Mouse (Mus musculus) kidney, embryonic 16.5 days (tissue): ENCODE results near the gene Vps13c. TPM values are rescaled to one million over a fixed set of nuclear protein-coding genes. Genes with fewer than 3 reads are reported as not detected.

Experiments
- ATAC-seq: fragments of 200-750 bp; cut with Nextera tagmentation; 2 replicates; pipeline ENCODE4 v1.8.0; 2017; ENCODE audit warnings: moderate TSS enrichment; ENCODE audit not compliant: low FRiP score, low TSS enrichment
- H3K27ac ChIP-seq: fragments of 300-500 bp; sonication (generic); 2 replicates; pipeline ENCODE4 v1.5.1; 2014; ENCODE audit warnings: low read length
- H3K27me3 ChIP-seq: fragments of 300-500 bp; sonication (generic); 2 replicates; pipeline ENCODE4 v1.6.1; 2014; ENCODE audit warnings: low read length, control low read depth, mixed read lengths; ENCODE audit not compliant: insufficient read depth
- H3K36me3 ChIP-seq: fragments of 300-500 bp; sonication (generic); 2 replicates; pipeline ENCODE4 v1.6.1; 2014; ENCODE audit warnings: low read length, control low read depth, mixed read lengths; ENCODE audit not compliant: insufficient read depth
- H3K4me1 ChIP-seq: fragments of 300-500 bp; sonication (generic); 2 replicates; pipeline ENCODE4 v1.6.1; 2014; ENCODE audit warnings: low read length, control low read depth, mixed read lengths; ENCODE audit not compliant: insufficient read depth
- H3K4me2 ChIP-seq: fragments of 300-500 bp; sonication (generic); replicated peaks from 2 replicates; pipeline ENCODE4 v1.6.1; 2014; ENCODE audit warnings: low read depth, low read length
- H3K4me3 ChIP-seq: fragments of 300-500 bp; sonication (generic); 2 replicates; pipeline ENCODE4 v1.5.1; 2014; ENCODE audit warnings: mild to moderate bottlenecking, low read length
- H3K9ac ChIP-seq: fragments of 300-500 bp; sonication (generic); replicated peaks from 2 replicates; pipeline ENCODE4 v1.6.1; 2014; ENCODE audit warnings: low read length
- H3K9me3 ChIP-seq: fragments of 300-500 bp; sonication (generic); 2 replicates; pipeline ENCODE4 v1.6.1; 2016; ENCODE audit warnings: low read length, control low read depth
- whole genome bisulfite sequencing: fragments of 180-500 bp; shearing (Covaris S2); extraction: QIAGEN DNeasy Blood & Tissue Kit; methylation state at CpG from one replicate; pipeline ENCODE4 v1.1.7; 2014; 5-methylcytosine and 5-hydroxymethylcytosine counted together
- polyA plus RNA-seq: library from polyadenylated mRNA; unstranded; fragments of >200 nt; fragmentation: Nextera tagmentation; extraction: Ambion mirVana; gene quantifications from 2 replicates; pipeline ENCODE4 v1.2.1, GENCODE M21; 2015

Gene Vps13c
- polyA plus RNA-seq, 1 experiment from 2014 or later = 3.2 TPM

DNA sequence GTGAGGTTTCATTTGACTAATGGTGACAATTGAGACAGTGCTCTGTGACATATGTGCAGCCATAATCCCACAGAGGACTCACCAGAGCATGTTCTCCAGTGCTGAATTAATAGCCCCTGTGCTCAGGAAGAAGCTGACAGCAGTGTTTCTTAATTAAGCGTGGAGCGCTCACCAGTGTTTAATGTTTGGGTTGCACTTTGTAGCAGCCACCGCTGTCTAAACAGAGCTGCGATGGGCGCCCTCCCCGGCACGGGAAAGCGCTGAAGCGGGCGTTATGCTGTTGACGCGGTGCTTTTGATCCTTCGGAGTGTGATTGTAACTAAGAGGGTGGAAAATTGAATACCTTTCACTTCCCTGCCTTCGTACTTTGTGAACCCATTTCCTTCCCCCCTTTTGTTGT lies 125.7 kb downstream of the Vps13c start:
- 12% methylated on average over 14 of the region's 14 CpGs for whole genome bisulfite sequencing
- no peaks in the 10 kb centered on the region; the same call in 1 of the 2 replicates for H3K9me3 ChIP-seq
- no peak overlapping the region for H3K9ac ChIP-seq
- no peak overlapping the region for H3K4me2 ChIP-seq
- H3K36me3 ChIP-seq = peaks cover 5% of the 10 kb centered on the region
- ATAC-seq = peak; percentile 35; the same call in 1 of the 2 replicates
- H3K27ac ChIP-seq = no peak overlapping the region
- no peaks in the 10 kb centered on the region for H3K4me1 ChIP-seq
- H3K27me3 ChIP-seq = no peaks in the 10 kb centered on the region
- H3K4me3 ChIP-seq = no peak overlapping the region

DNA sequence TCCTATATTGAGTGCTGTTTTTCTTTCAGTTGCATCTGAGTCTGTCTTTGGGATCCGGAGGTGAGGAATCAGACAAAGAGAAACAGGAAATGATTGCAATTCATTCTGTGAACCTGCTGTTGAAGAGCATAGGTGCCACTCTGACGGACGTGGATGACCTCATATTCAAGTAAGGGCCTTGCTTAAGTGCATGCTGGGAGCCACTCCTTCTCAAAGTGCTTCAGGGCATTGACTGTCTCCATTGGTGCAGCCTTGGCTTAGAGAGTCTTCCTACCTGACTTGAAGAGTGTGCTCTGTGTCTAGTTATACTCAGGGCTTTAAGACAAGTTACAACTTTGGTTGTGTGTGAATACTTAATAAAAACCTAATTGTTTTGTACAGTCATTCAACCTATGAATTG lies 126.8 kb downstream of the Vps13c start:
- Histone ChIP-seq H3K27ac (no peak overlapping the region), H3K4me3 (no peak overlapping the region), H3K4me2 (no peak overlapping the region), H3K9ac (no peak overlapping the region), H3K27me3 (no peaks in the 10 kb centered on the region), H3K36me3 (peaks cover 3% of the 10 kb centered on the region), H3K9me3 (no peaks in the 10 kb centered on the region; the same call in 1 of the 2 replicates), H3K4me1 (no peaks in the 10 kb centered on the region)
- ATAC-seq = no peak
- WGBS = 80% methylated on average over 3 of the region's 3 CpGs

DNA sequence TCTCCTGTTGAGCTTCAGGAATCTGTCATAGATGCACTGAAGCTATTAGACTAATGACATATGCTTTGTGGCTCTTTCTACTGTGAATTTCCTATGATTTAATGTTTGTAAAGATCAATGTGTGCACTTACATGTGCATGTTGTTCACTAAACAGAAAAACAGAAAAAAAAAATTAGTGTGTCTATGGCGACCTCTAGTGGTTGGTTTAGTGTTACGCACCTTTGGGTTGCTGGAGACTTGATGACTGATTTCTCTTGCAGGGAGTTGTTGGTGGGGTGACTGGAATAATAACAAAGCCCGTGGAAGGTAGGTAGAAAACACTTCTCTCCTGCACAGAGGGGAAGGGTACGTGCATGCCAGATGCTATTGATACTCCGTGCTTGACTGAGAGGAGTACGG lies 133.3 kb downstream of the Vps13c start:
- no peaks in the 10 kb centered on the region for H3K9me3 ChIP-seq
- no peak for ATAC-seq
- WGBS = 38% methylated on average over 6 of the region's 6 CpGs

DNA sequence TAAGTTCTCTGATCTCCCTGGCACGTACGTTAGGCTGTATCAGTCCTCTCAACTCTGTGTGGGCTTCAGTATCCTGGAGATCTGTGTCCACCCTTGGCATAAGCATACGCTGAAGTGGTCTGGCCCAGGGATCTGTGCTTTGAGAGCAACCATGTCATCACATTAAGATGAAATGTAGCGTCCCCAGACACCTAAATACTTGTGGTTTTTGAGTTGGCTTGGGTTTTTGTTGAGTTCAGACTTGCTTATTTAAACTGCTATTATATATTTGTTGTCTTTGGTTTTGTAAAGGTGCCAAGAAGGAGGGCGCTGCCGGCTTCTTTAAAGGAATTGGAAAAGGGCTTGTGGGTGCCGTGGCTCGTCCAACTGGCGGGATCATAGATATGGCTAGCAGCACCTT lies 135.3 kb downstream of the Vps13c start:
- H3K9me3 ChIP-seq = no peaks in the 10 kb centered on the region
- H3K36me3 ChIP-seq = 0 out of 2 replicates have a peak, but pooled peaks cover 10% of the 10 kb centered on the region
- H3K27ac ChIP-seq = no peak overlapping the region
- no peak overlapping the region for H3K4me2 ChIP-seq
- no peak overlapping the region for H3K4me3 ChIP-seq
- whole genome bisulfite sequencing = 91% methylated on average over 9 of the region's 9 CpGs
- no peaks in the 10 kb centered on the region for H3K4me1 ChIP-seq
- no peak for ATAC-seq
- no peak overlapping the region for H3K9ac ChIP-seq
- H3K27me3 ChIP-seq = no peaks in the 10 kb centered on the region

More for the DNA sequence above, 133.3 kb downstream of the Vps13c start:
- H3K27me3 ChIP-seq = no peaks in the 10 kb centered on the region
- no peak overlapping the region for H3K27ac ChIP-seq
- H3K36me3 ChIP-seq = 0 out of 2 replicates have a peak, but pooled peaks cover 10% of the 10 kb centered on the region
- no peaks in the 10 kb centered on the region for H3K4me1 ChIP-seq
- no peak overlapping the region for H3K4me2 ChIP-seq
- H3K9ac ChIP-seq = no peak overlapping the region
- H3K4me3 ChIP-seq = no peak overlapping the region

DNA sequence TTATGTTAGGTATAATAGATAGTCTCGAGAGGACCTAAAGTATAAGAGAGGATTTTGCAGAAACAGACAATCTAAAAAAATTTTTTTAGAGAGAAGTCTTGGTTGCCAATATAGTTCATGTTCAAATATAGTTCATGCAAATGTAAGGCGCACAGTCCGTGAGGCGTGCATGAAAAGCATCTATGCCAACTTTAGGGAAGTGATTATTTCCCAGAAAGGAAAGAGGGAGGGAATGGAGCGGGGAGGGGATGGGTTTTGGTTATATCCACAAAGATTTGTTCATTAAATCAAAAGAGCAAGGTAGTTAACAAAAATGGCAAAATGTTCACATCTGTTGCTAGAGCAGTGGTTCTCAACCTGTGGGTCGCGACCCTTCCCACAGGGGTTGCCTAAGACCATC lies 166.4 kb downstream of the Vps13c start:
- H3K27me3 ChIP-seq = no peaks in the 10 kb centered on the region
- no peaks in the 10 kb centered on the region for H3K9me3 ChIP-seq
- H3K4me3 ChIP-seq = no peak overlapping the region
- no peak overlapping the region for H3K9ac ChIP-seq
- H3K36me3 ChIP-seq = no peaks in the 10 kb centered on the region
- WGBS = 93% methylated on average over 7 of the region's 7 CpGs
- no peak overlapping the region for H3K4me2 ChIP-seq
- no peak for ATAC-seq
- no peak overlapping the region for H3K27ac ChIP-seq
- H3K4me1 ChIP-seq = no peaks in the 10 kb centered on the region

GRCm38 (mm10) chr9:68014991-68015396 lies 174.8 kb downstream of the Vps13c start:
- H3K9ac ChIP-seq = no peak overlapping the region
- H3K4me1 ChIP-seq = no peaks in the 10 kb centered on the region
- 5% methylated on average over 11 of the region's 11 CpGs for WGBS
- no peak overlapping the region for H3K4me3 ChIP-seq
- H3K9me3 ChIP-seq = no peaks in the 10 kb centered on the region
- peak; percentile 51; the same call in 1 of the 2 replicates for ATAC-seq
- no peak overlapping the region for H3K27ac ChIP-seq
- H3K4me2 ChIP-seq = 0 out of 2 replicates have a peak overlapping the region, but pooled peaks have one; percentile 19
- no peaks in the 10 kb centered on the region for H3K36me3 ChIP-seq
- H3K27me3 ChIP-seq = no peaks in the 10 kb centered on the region; the same call in 1 of the 2 replicates

DNA sequence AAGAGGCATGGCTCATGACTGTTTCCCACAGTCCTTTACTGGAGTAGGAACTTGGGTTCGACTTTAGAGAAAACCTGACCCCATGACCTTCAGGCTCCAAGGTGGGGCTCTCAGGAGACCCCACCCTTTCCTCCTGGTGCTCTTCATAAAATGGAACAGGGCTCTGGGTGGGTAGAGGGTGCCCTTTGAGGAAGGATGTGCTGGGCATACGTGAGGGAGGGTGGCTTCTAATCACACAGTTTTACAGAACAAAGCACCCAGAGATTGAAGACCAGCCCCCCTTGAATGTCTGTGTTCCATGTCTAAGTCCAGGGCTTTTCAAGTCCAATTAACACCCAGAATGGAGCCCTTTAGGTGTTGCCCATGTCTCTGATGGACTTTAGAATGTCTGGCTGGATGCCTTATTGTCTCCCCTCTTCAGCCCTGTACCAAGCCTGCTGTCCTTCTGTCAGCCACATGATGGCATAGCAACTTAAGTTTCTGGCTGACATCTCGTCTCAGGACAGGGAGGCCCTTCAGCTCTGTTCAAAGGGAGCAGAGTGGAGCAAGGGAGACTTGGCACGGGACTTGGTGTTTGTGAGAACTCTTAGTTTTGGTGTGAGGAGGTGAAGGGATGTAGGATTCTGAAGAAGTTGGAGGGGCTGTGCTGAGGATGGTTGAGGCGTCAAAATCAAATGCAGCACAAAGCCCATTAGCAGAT lies 176.2 kb downstream of the Vps13c start:
- Histone ChIP-seq H3K4me2 (no peak overlapping the region), H3K4me3 (no peak overlapping the region), H3K27me3 (no peaks in the 10 kb centered on the region; the same call in 1 of the 2 replicates), H3K27ac (no peak overlapping the region), H3K36me3 (no peaks in the 10 kb centered on the region), H3K9ac (no peak overlapping the region), H3K9me3 (no peaks in the 10 kb centered on the region), H3K4me1 (no peaks in the 10 kb centered on the region)
- peak; percentile 63; the same call in 1 of the 2 replicates for ATAC-seq
- 47% methylated on average over 5 of the region's 5 CpGs for WGBS

DNA sequence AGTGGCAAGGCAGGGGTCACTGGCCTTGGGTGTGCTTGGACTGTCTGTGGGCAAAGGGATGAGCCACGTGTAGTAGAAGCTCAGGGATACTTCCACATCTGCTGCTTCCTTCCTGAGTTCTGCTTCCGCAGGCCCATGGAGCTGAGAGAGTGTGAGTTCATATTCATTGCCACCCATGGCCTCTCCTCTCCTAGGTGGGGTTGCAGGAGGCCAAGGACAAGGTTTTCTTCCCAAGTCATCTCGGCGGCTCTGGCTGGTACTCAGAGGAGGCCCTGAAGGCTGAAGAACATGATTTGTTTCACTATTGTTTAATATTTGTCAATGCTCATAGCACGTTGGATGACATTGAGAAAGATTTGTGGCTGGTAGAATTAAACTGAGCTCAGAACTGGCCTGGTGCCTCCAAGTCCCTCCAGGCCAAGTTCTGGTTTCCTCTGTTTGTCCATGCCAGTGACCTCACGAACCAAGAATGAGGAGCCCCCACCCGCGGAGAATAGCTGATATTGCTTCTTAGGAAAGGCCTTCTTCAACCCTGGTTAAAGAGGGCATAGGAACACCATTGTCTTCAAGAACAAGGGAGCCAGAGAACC lies 180.7 kb downstream of the Vps13c start:
- ATAC-seq = no peak
- Histone ChIP-seq H3K4me2 (no peak overlapping the region), H3K9me3 (no peaks in the 10 kb centered on the region), H3K9ac (no peak overlapping the region), H3K27me3 (no peaks in the 10 kb centered on the region; the same call in 1 of the 2 replicates), H3K4me3 (no peak overlapping the region), H3K36me3 (no peaks in the 10 kb centered on the region), H3K4me1 (no peaks in the 10 kb centered on the region), H3K27ac (no peak overlapping the region)
- WGBS = 78% methylated on average over 8 of the region's 8 CpGs

GRCm38 (mm10) chr9:68022311-68023043 lies 182.3 kb downstream of the Vps13c start:
- Histone ChIP-seq H3K27me3 (no peaks in the 10 kb centered on the region; the same call in 1 of the 2 replicates), H3K36me3 (no peaks in the 10 kb centered on the region), H3K4me1 (no peaks in the 10 kb centered on the region), H3K27ac (no peak overlapping the region), H3K4me2 (no peak overlapping the region), H3K9ac (no peak overlapping the region), H3K4me3 (no peak overlapping the region), H3K9me3 (no peaks in the 10 kb centered on the region)
- ATAC-seq = no peak
- 61% methylated on average over 9 of the region's 9 CpGs for WGBS
